Mouse (Mus musculus): Measurements from ENCODE around the gene Agap1. TPM values are rescaled to one million over a fixed set of nuclear protein-coding genes. Genes with fewer than 3 reads are reported as not detected.

Gene Agap1
- total RNA-seq, 2 experiments from 2014 or later = 16.5 to 26.3 TPM

- no peak for DNase-seq
- intact Hi-C loops (cut with DNase I) = no loop called here
Observed at GRCm38 (mm10) chr1:89599983-89600741, 145.6 kb downstream of the Agap1 start.

- no peak for DNase-seq
- intact Hi-C loops (cut with DNase I) = no loop called here
Observed at GRCm38 (mm10) chr1:89601349-89601748, 146.7 kb downstream of the Agap1 start.

- DNase-seq = no peak
- intact Hi-C loops (cut with DNase I) = no loop called here
Observed at GRCm38 (mm10) chr1:89602879-89603278, 148.3 kb downstream of the Agap1 start.

- peak; percentile 52 to 60 for DNase-seq
- intact Hi-C loops (cut with DNase I) = loop anchor here (2.0 to 5.0 kb wide), 2 partner anchors 80 to 369 kb away; no protein-coding TSS in a partner anchor
Observed at GRCm38 (mm10) chr1:89606612-89607011, 152.0 kb downstream of the Agap1 start.

GRCm38 (mm10) chr1:89608766-89609165 lies 154.2 kb downstream of the Agap1 start:
- no peak for DNase-seq
- intact Hi-C loops (cut with DNase I) = loop anchor here (5.0 kb wide), 1 partner anchor 371 kb away; no protein-coding TSS in a partner anchor

GRCm38 (mm10) chr1:89609964-89610363 lies 155.4 kb downstream of the Agap1 start:
- intact Hi-C loops (cut with DNase I) = loop anchor here (5.0 kb wide), 1 partner anchor 373 kb away; no protein-coding TSS in a partner anchor

GRCm38 (mm10) chr1:89611521-89611920 lies 156.9 kb downstream of the Agap1 start:
- DNase-seq = no peak
- intact Hi-C loops (cut with DNase I) = no loop called here

More at GRCm38 (mm10) chr1:89609964-89610363, 155.4 kb downstream of the Agap1 start:
- no peak for DNase-seq

- DNase-seq = no peak
- intact Hi-C loops (cut with DNase I) = no loop called here
Observed at GRCm38 (mm10) chr1:89613234-89613870, 158.7 kb downstream of the Agap1 start.

- intact Hi-C loops (cut with DNase I) = no loop called here
Observed at GRCm38 (mm10) chr1:89616556-89616955, 161.9 kb downstream of the Agap1 start.

GRCm38 (mm10) chr1:89617336-89617735 lies 162.7 kb downstream of the Agap1 start:
- intact Hi-C loops (cut with DNase I) = no loop called here
- peak; percentile 64 to 70 for DNase-seq

More at GRCm38 (mm10) chr1:89616556-89616955, 161.9 kb downstream of the Agap1 start:
- peak in 1 of 2 experiments; percentile 18 for DNase-seq

GRCm38 (mm10) chr1:89619963-89620362 lies 165.4 kb downstream of the Agap1 start:
- DNase-seq = no peak
- intact Hi-C loops (cut with DNase I) = no loop called here

- intact Hi-C loops (cut with DNase I) = no loop called here
- no peak for DNase-seq
Observed at GRCm38 (mm10) chr1:89621014-89621791, 166.6 kb downstream of the Agap1 start.

- intact Hi-C loops (cut with DNase I) = no loop called here
- peak; percentile 78 to 85 for DNase-seq
Observed at GRCm38 (mm10) chr1:89621952-89622351, 167.3 kb downstream of the Agap1 start.

- intact Hi-C loops (cut with DNase I) = no loop called here
- DNase-seq = peak in 1 of 2 experiments; percentile 26
Observed at GRCm38 (mm10) chr1:89622801-89623200, 168.2 kb downstream of the Agap1 start.

GRCm38 (mm10) chr1:89625312-89625711 lies 170.7 kb downstream of the Agap1 start:
- no peak for DNase-seq
- intact Hi-C loops (cut with DNase I) = loop anchor here (5.0 kb wide), 1 partner anchor 388 kb away; no protein-coding TSS in a partner anchor

GRCm38 (mm10) chr1:89625967-89626366 lies 171.4 kb downstream of the Agap1 start:
- intact Hi-C loops (cut with DNase I) = loop anchor here (5.0 kb wide), 1 partner anchor 389 kb away; no protein-coding TSS in a partner anchor

GRCm38 (mm10) chr1:89626940-89627339 lies 172.3 kb downstream of the Agap1 start:
- no peak for DNase-seq
- intact Hi-C loops (cut with DNase I) = loop anchor here (5.0 kb wide), 1 partner anchor 390 kb away; no protein-coding TSS in a partner anchor

More at GRCm38 (mm10) chr1:89625967-89626366, 171.4 kb downstream of the Agap1 start:
- DNase-seq = no peak

GRCm38 (mm10) chr1:89627650-89628049 lies 173.0 kb downstream of the Agap1 start:
- no peak for DNase-seq

GRCm38 (mm10) chr1:89630836-89631235 lies 176.2 kb downstream of the Agap1 start:
- DNase-seq = no peak
- intact Hi-C loops (cut with DNase I) = loop anchor here (10.0 kb wide), 1 partner anchor 296 kb away; no protein-coding TSS in a partner anchor

More at GRCm38 (mm10) chr1:89627650-89628049, 173.0 kb downstream of the Agap1 start:
- intact Hi-C loops (cut with DNase I) = loop anchor here (2.0 to 5.0 kb wide), 2 partner anchors 101 to 390 kb away; no protein-coding TSS in a partner anchor

GRCm38 (mm10) chr1:89631747-89632146 lies 177.1 kb downstream of the Agap1 start:
- no peak for DNase-seq
- intact Hi-C loops (cut with DNase I) = loop anchor here (10.0 kb wide), 1 partner anchor 297 kb away; no protein-coding TSS in a partner anchor

Data from gastrocnemius, postnatal 36 days (tissue).